Mouse (Mus musculus) embryonic facial prominence, embryonic 14.5 days (tissue): Measurements from ENCODE around the gene Arhgef18. TPM values are rescaled to one million over a fixed set of nuclear protein-coding genes. Genes with fewer than 3 reads are reported as not detected.

Experiments
- ATAC-seq: fragments of 200-750 bp; cut with Nextera tagmentation; 2 replicates; pipeline ENCODE4 v1.8.0; 2017; ENCODE audit warnings: low read depth, moderate number of reproducible peaks, moderate TSS enrichment
- DNase-seq: peaks from one replicate; pipeline ENCODE4 v3.0.0-alpha.2; 2015; ENCODE audit warnings: low spot score
- H3K27ac ChIP-seq: fragments of 300-500 bp; sonication (generic); replicated peaks from 2 replicates; pipeline ENCODE4 v1.5.1; 2014; ENCODE audit warnings: low read depth, mild to moderate bottlenecking, low read length, moderate library complexity
- H3K27me3 ChIP-seq: fragments of 300-500 bp; sonication (generic); replicated peaks from 2 replicates; pipeline ENCODE4 v1.6.1; 2014; ENCODE audit warnings: low read length; ENCODE audit not compliant: control insufficient read depth, insufficient read depth
- H3K36me3 ChIP-seq: fragments of 300-500 bp; sonication (generic); 2 replicates; pipeline ENCODE4 v1.6.1; 2014; ENCODE audit warnings: low read length, mixed read lengths; ENCODE audit not compliant: control insufficient read depth, insufficient read depth
- H3K4me1 ChIP-seq: fragments of 300-500 bp; sonication (generic); 2 replicates; pipeline ENCODE4 v1.6.1; 2014; ENCODE audit warnings: antibody characterized with exemption, low read length; ENCODE audit not compliant: control insufficient read depth, insufficient read depth
- H3K4me2 ChIP-seq: fragments of 300-500 bp; sonication (generic); 2 replicates; pipeline ENCODE4 v1.6.1; 2014; ENCODE audit warnings: low read depth, mild to moderate bottlenecking, low read length, moderate library complexity, mixed read lengths
- H3K4me3 ChIP-seq: fragments of 300-500 bp; sonication (generic); 2 replicates; pipeline ENCODE4 v1.5.1; 2014; ENCODE audit warnings: low read depth, mild to moderate bottlenecking, low read length
- H3K9ac ChIP-seq: fragments of 300-500 bp; sonication (generic); 2 replicates; pipeline ENCODE4 v1.6.1; 2014; ENCODE audit warnings: low read depth, mild to moderate bottlenecking, low read length, moderate library complexity, mixed read lengths
- H3K9me3 ChIP-seq: fragments of 300-500 bp; sonication (generic); 2 replicates; pipeline ENCODE4 v1.6.1; 2016; ENCODE audit warnings: low read length; ENCODE audit not compliant: control insufficient read depth
- WGBS: fragments of 180-500 bp; shearing (Covaris S2); extraction: QIAGEN DNeasy Blood & Tissue Kit; methylation state at CpG from one replicate; pipeline ENCODE4 v1.1.7; 2014; 5-methylcytosine and 5-hydroxymethylcytosine counted together
- polyA plus RNA-seq: library from polyadenylated mRNA; unstranded; fragments of >200 nt; fragmentation: Nextera tagmentation; extraction: Ambion mirVana; gene quantifications from 2 replicates; pipeline ENCODE4 v1.2.1, GENCODE M21; 2014

Arhgef18 gene
- polyA plus RNA-seq, 1 experiment from 2014 or later, result 8.7 TPM

DNA sequence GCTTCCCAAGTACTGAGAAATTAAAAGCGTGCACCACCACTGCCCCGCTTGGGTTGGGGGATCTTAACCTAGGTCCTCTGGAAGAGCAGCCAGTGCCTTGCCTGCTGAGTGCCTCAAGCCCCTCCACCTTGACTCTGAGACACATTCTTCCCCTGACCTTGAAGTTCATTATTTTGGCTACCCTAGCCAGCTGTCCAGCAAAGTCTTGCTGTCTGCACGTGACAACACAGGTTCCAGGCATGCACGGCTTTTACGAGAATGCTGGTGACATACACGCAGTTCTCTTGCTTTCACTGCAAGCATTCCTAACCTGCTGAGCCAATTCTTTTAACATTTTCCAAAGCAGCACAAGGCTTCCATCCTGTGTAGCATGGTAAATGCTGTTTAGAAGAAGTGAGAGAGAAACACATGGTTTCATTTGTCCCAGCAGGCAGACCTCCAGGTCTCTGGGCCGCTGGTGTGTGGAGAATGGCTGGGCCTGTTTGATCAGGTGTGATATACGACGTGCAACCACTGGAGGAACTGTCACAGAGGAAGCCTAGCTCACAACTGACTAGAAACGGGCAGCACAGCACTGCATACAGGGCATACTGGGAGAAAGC lies 27.4 kb downstream of the Arhgef18 start:
- Histone ChIP-seq H3K27ac (no peak overlapping the region; the same call in 1 of the 2 replicates), H3K4me3 (no peak overlapping the region), H3K27me3 (no peaks in the 10 kb centered on the region), H3K36me3 (no peaks in the 10 kb centered on the region), H3K9ac (no peak overlapping the region), H3K9me3 (no peaks in the 10 kb centered on the region), H3K4me1 (peaks cover 6% of the 10 kb centered on the region), H3K4me2 (no peak overlapping the region)
- ATAC-seq (no peak), DNase-seq (no peak)
- WGBS, result 61% methylated on average over 10 of the region's 10 CpGs

DNA sequence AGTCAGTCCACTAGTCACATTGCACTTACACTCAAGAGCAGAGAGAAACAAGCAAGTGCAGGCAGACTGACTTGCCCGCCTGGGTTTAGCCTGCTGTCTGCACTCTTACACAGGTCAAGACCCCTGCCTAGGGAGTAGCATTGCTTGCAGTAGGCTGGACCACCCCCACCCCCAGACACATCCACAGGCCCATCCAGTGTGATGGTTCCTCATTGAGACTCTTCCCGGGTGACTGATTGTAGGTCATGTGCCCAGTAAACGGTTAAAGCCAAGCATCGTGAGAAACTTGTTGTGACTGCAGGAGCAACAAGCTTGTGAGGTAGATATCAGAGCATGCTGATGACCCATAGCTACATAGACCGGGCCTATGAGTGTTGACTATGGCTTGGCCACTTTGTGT lies 28.7 kb downstream of the Arhgef18 start:
- no peak for DNase-seq
- H3K36me3 ChIP-seq, result no peaks in the 10 kb centered on the region
- H3K9ac ChIP-seq, result no peak overlapping the region
- no peak overlapping the region for H3K4me2 ChIP-seq
- H3K27me3 ChIP-seq, result no peaks in the 10 kb centered on the region
- H3K9me3 ChIP-seq, result no peaks in the 10 kb centered on the region
- no peak for ATAC-seq
- H3K4me3 ChIP-seq, result no peak overlapping the region
- 93% methylated on average over 5 of the region's 5 CpGs for WGBS
- H3K27ac ChIP-seq, result no peak overlapping the region
- H3K4me1 ChIP-seq, result peaks cover 6% of the 10 kb centered on the region

DNA sequence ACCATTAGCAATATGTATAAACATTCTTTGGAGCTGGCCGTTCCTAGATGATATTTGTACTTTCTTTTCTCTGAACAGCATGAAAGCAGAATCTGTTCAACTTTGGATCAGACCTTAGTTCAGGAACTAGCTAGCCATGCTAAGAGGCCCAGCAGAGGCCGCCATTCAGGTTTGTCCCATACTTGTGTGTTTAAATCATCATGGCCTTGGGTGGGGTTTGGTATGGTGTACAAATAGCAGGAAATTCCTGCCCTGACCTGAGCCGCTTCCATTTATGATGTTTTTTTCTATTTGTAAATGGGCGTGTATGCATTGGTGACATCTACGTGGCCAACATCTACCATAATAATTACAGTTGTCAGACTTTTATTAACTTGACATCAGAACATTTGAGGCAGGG lies 32.4 kb downstream of the Arhgef18 start:
- H3K4me2 ChIP-seq, result no peak overlapping the region
- H3K27me3 ChIP-seq, result no peaks in the 10 kb centered on the region
- peaks cover 12% of the 10 kb centered on the region; the same call in 1 of the 2 replicates for H3K36me3 ChIP-seq
- no peak overlapping the region for H3K4me3 ChIP-seq
- no peak overlapping the region for H3K9ac ChIP-seq
- ATAC-seq (no peak), DNase-seq (no peak)
- H3K4me1 ChIP-seq, result no peaks in the 10 kb centered on the region
- no peaks in the 10 kb centered on the region for H3K9me3 ChIP-seq
- 87% methylated on average over 5 of the region's 5 CpGs for WGBS
- H3K27ac ChIP-seq, result no peak overlapping the region

DNA sequence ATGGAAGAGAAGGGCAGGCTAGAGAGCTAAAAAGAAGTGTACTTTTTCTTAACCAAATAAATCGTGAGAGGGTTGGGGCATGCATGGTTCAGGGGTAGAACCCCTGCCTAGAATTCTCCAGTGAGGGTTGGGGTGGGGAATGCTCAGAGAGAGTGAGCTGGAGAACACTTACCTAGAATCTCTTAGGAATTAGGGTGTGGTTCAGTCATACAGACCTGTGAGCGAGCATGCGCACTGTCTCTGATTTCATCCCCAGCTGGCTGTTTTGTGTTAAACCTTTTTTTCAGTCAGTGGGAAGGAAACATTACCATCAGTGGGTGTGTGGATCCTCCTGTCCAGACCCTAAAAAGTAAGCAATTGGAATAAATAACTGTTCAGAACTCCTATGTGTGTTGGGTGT lies 33.4 kb downstream of the Arhgef18 start:
- Histone ChIP-seq H3K9me3 (no peaks in the 10 kb centered on the region), H3K4me3 (no peak overlapping the region), H3K4me1 (no peaks in the 10 kb centered on the region), H3K9ac (no peak overlapping the region), H3K36me3 (peaks cover 19% of the 10 kb centered on the region; the same call in 1 of the 2 replicates), H3K27me3 (no peaks in the 10 kb centered on the region), H3K27ac (no peak overlapping the region), H3K4me2 (no peak overlapping the region)
- 70% methylated on average over 3 of the region's 3 CpGs for WGBS
- no peak for DNase-seq
- ATAC-seq, result no peak

DNA sequence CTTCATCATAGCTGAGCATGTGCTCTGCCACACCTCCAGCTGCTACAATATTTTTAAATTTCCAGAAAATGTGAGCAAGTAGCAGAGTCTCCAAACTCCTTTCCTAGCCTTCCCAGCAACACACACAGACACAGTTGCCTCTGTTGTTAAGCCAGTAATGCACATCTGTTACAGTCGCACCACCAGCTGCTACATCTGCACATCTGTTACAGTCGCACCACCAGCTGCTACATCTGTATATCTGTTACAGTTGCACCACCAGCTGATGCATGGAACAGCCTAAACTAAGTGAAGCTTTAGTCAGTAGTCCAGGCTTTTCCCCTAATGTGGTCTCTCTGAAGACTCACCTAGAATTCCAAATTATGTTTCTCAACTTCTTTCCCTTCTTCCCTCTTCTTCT lies 35.6 kb downstream of the Arhgef18 start:
- no peak overlapping the region for H3K4me3 ChIP-seq
- H3K27ac ChIP-seq, result no peak overlapping the region
- 63% methylated on average over 2 of the region's 2 CpGs for WGBS
- H3K36me3 ChIP-seq, result peaks cover 41% of the 10 kb centered on the region
- no peaks in the 10 kb centered on the region for H3K27me3 ChIP-seq
- DNase-seq (peak; percentile 29), ATAC-seq (no peak; the same call in 1 of the 2 replicates)
- no peak overlapping the region for H3K4me2 ChIP-seq
- no peak overlapping the region for H3K9ac ChIP-seq
- H3K4me1 ChIP-seq, result no peaks in the 10 kb centered on the region
- H3K9me3 ChIP-seq, result no peaks in the 10 kb centered on the region

DNA sequence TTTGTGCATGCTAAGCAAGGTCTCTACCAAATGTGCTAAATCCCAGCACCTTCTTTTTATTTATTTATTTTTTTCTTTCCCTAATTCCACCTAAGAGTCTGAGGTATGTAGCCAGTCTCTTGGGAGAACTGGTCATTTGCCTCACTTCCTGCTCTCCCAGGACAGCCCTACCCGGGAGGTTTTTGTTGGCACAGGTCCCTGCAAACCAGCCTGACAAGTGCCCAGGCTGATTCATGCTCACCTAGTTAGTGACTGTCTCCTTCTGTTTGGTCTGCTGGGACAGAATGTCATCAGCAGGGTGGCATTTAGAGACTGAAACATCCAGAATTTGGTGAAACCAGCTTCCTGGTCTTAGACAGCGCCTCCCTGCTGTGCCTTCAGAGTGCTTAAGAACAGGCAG lies 37.2 kb downstream of the Arhgef18 start:
- H3K4me3 ChIP-seq, result no peak overlapping the region
- peak; percentile 49 for DNase-seq
- peaks cover 55% of the 10 kb centered on the region for H3K36me3 ChIP-seq
- H3K4me2 ChIP-seq, result no peak overlapping the region
- no peak overlapping the region for H3K9ac ChIP-seq
- no peak for ATAC-seq
- H3K4me1 ChIP-seq, result no peaks in the 10 kb centered on the region
- no peak overlapping the region for H3K27ac ChIP-seq
- H3K9me3 ChIP-seq, result no peaks in the 10 kb centered on the region
- 65% methylated on average over 2 of the region's 2 CpGs for WGBS
- H3K27me3 ChIP-seq, result no peaks in the 10 kb centered on the region

DNA sequence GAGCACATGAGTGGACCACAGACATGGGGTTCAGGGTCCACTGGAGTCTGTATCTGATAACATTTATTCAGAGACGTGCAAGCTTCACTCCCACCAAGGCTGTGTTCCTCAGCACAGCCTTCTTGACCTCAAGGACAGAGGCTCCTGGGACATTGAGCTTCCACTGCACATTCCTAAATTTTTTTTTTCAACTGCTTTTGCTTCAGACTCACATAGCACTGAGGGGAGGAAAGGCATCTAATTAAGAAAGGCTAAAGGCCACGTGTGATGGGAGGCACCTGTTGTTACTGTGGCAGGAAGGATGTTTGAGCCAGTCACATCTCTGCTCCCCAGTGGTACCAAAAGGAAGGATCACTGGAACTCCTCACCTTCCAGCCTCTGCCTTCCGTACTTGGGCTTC lies 38.3 kb downstream of the Arhgef18 start:
- no peak for DNase-seq
- Histone ChIP-seq H3K36me3 (peaks cover 66% of the 10 kb centered on the region), H3K4me2 (no peak overlapping the region), H3K27ac (no peak overlapping the region), H3K4me1 (no peaks in the 10 kb centered on the region), H3K27me3 (no peaks in the 10 kb centered on the region), H3K4me3 (no peak overlapping the region), H3K9me3 (no peaks in the 10 kb centered on the region), H3K9ac (no peak overlapping the region)
- WGBS, result 75% methylated on average over 3 of the region's 3 CpGs
- no peak for ATAC-seq

DNA sequence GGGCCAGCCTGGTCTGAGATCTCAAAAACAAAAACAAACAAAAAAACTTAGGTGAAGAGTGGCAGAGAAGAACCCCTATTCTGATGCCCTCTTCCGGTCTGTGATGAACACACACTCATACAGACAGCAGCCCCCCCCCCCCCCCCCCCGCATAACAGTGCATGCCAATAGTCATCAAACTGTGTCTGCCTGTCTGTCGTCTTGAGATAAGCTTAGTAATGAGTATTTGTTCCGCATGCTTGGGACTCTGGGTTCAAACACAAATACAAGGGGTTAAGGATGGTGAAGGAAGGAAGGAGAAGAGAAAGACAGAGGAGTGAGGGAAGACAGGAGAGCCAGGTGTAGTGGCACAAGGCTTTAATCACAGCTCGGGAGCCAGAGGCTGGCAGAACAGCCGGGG lies 43.7 kb downstream of the Arhgef18 start:
- no peaks in the 10 kb centered on the region for H3K4me1 ChIP-seq
- no peak overlapping the region for H3K27ac ChIP-seq
- no peak overlapping the region for H3K4me3 ChIP-seq
- ATAC-seq (no peak), DNase-seq (no peak)
- peaks cover 93% of the 10 kb centered on the region for H3K36me3 ChIP-seq
- H3K9me3 ChIP-seq, result no peaks in the 10 kb centered on the region
- H3K4me2 ChIP-seq, result no peak overlapping the region
- no peak overlapping the region for H3K9ac ChIP-seq
- H3K27me3 ChIP-seq, result no peaks in the 10 kb centered on the region
- WGBS, result 86% methylated on average over 6 of the region's 6 CpGs

DNA sequence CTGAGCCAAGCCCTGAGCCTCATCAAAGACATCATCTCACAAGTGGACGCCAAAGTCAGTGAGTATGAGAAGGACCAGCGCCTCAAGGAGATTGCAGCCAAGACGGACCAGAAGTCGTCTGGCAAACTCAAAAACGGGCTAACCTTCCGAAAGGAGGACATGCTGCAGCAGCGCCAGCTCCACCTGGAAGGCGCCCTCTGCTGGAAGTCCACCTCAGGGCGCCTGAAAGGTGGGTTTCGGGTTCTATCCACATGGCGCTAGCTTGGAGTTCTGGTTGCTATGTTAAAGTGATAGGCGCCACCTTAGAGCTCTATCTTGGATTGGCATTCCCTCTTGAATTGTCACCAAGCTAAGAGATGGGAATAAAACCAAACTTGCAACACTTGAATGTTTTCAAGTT lies 46.7 kb downstream of the Arhgef18 start:
- DNase-seq (no peak), ATAC-seq (no peak)
- Histone ChIP-seq H3K9me3 (no peaks in the 10 kb centered on the region), H3K9ac (no peak overlapping the region), H3K4me1 (no peaks in the 10 kb centered on the region), H3K4me2 (no peak overlapping the region), H3K4me3 (no peak overlapping the region), H3K27ac (no peak overlapping the region), H3K27me3 (no peaks in the 10 kb centered on the region), H3K36me3 (peaks cover 64% of the 10 kb centered on the region)
- 74% methylated on average over 12 of the region's 12 CpGs for WGBS
